Mouse (Mus musculus) heart, adult 11 months (tissue): ENCODE results near the gene Foxd4.

Experiments used
- DNase-seq: peaks from one replicate; pipeline ENCODE4 v3.0.0; 2022

Gene Foxd4

GRCm38 (mm10) chr19:24873873-24874272, 27.1 kb downstream of the Foxd4 start:
- peak; percentile 89 for DNase-seq

GRCm38 (mm10) chr19:24871037-24871635, 29.9 kb downstream of the Foxd4 start:
- DNase-seq, result peak; percentile 85

GRCm38 (mm10) chr19:24865436-24865835, 35.6 kb downstream of the Foxd4 start:
- DNase-seq, result peak; percentile 61

GRCm38 (mm10) chr19:24861612-24862451, 39.2 kb downstream of the Foxd4 start, which contains the start of gene Pgm5:
Gene Pgm5, minus strand, starts transcription at chr19:24861855.
- DNase-seq, result peak; percentile 97

GRCm38 (mm10) chr19:24861276-24861611, 39.8 kb downstream of the Foxd4 start:
- DNase-seq, result no peak

GRCm38 (mm10) chr19:24851456-24852315, 49.3 kb downstream of the Foxd4 start:
- DNase-seq, result peak; percentile 95
